Mouse (Mus musculus): Measurements from ENCODE around the gene Plch2. TPM values are rescaled to one million over a fixed set of nuclear protein-coding genes. Genes with fewer than 3 reads are reported as not detected.

Gene Plch2
- polyA plus RNA-seq, 1 experiment: 0.11 TPM

DNA sequence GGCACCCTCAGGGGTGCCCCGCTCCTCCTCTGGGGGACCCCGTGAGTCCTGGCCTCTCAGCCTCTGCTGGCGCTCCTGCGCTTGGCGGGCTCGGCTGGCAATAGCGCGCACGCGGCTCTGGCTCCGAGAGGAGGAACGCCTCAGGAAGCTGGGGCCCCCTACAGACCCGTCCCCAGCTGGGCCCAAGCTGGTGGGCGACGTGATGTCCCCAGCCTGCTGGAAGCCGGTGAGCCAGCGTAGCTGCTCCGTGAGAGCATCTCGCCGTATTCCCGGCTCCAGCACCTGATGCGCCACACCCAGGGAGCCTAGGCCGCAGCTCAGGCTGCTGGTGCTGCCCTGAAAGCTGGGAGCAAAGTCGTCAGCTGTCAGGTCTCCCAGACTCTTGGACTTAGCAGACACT, 72.8 kb downstream of the Plch2 start:
- H3K79me2 ChIP-seq (ENCODE audit: control insufficient read depth, insufficient read depth): no peaks in the 10 kb centered on the region
- H3K4me3 ChIP-seq (ENCODE audit: insufficient read depth, poor library complexity, severe bottlenecking): no peak overlapping the region
- no peak for TF ChIP-seq MAX (IDR thresholded peaks at IDR 0.05)
- no peak for TF ChIP-seq MYOG (IDR thresholded peaks at IDR 0.05; ENCODE audit: control insufficient read depth, extremely low read depth, insufficient read length)
- no peak for TF ChIP-seq USF1 (IDR thresholded peaks at IDR 0.05; ENCODE audit: low read depth)
- no peak for TF ChIP-seq CTCF (IDR thresholded peaks at IDR 0.05; ENCODE audit: control insufficient read depth, insufficient read depth, insufficient read length)
- TF ChIP-seq MYOD1 (IDR thresholded peaks at IDR 0.05; ENCODE audit: control insufficient read depth, insufficient read length, low read depth): no peak
- no peak for TF ChIP-seq FOSL1 (IDR thresholded peaks at IDR 0.05; ENCODE audit: insufficient read depth, low read length, poor library complexity, severe bottlenecking)
- TF ChIP-seq CEBPB (IDR thresholded peaks at IDR 0.05; ENCODE audit: low read depth): no peak
- H3K27me3 ChIP-seq (ENCODE audit: control insufficient read depth, insufficient read depth, insufficient read length): peaks cover 24% of the 10 kb centered on the region
- H3ac ChIP-seq (ENCODE audit: control insufficient read depth, insufficient read length, low read depth): no peak overlapping the region
- peaks cover 14% of the 10 kb centered on the region for H3K36me3 ChIP-seq (ENCODE audit: control insufficient read depth, insufficient read depth)
- no peaks in the 10 kb centered on the region for H3K79me3 ChIP-seq (ENCODE audit: low read depth)

DNA sequence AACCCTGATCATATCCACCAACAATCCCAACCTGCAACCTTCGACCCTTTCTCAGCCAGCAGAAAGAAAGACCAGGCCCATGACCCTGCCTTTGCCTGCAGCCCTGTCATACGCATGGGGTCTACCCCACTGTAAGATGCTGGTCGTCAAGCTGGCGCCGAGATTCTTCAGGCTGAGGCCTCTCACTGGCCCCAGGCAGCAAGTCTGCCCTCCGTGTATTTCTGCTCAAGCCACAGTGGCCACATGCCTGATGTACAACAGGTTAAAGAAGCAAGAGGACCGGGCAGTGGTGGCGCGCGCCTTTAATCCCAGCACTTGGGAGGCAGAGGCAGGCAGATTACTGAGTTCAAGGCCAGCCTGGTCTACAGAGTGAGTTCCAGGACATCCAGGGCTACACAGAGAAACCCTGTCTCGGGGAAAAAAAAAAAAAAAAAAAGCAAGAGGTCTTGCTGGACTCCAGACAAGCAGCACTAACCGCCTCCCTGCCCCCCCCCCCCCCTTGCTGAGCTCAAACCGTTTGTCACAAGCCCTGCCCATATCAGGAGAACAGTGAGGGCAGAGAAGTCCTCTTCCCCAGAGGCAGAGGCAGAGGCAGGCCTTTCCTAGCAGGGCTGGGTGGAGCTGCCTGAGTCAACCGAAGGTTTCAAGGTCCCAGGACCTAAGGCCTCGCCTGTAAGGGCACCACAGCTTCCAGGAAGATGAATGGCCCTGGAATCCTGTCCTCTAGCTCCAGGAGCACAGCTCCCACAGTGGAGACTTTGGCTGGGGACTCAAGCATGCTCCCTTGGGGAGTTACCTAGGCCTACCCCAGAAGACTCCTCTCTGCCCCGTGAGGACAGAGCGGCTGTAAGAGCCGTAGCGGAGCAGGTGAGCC, 74.1 kb downstream of the Plch2 start:
- Histone ChIP-seq H3ac (ENCODE audit: control insufficient read depth, insufficient read length, low read depth) (no peak overlapping the region), H3K27me3 (ENCODE audit: control insufficient read depth, insufficient read depth, insufficient read length) (peaks cover 11% of the 10 kb centered on the region), H3K4me3 (ENCODE audit: insufficient read depth, poor library complexity, severe bottlenecking) (no peak overlapping the region), H3K79me2 (ENCODE audit: control insufficient read depth, insufficient read depth) (no peaks in the 10 kb centered on the region), H3K79me3 (ENCODE audit: low read depth) (no peaks in the 10 kb centered on the region), H3K36me3 (ENCODE audit: control insufficient read depth, insufficient read depth) (peaks cover 27% of the 10 kb centered on the region)
- no peak for TF ChIP-seq MYOD1 (IDR thresholded peaks at IDR 0.05; ENCODE audit: control insufficient read depth, insufficient read length, low read depth)
- TF ChIP-seq USF1 (IDR thresholded peaks at IDR 0.05; ENCODE audit: low read depth): no peak
- no peak for TF ChIP-seq MAX (IDR thresholded peaks at IDR 0.05)
- no peak for TF ChIP-seq FOSL1 (IDR thresholded peaks at IDR 0.05; ENCODE audit: insufficient read depth, low read length, poor library complexity, severe bottlenecking)
- TF ChIP-seq CTCF (IDR thresholded peaks at IDR 0.05; ENCODE audit: control insufficient read depth, insufficient read depth, insufficient read length): no peak
- no peak for TF ChIP-seq CEBPB (IDR thresholded peaks at IDR 0.05; ENCODE audit: low read depth)
- no peak for TF ChIP-seq MYOG (IDR thresholded peaks at IDR 0.05; ENCODE audit: control insufficient read depth, extremely low read depth, insufficient read length)

DNA sequence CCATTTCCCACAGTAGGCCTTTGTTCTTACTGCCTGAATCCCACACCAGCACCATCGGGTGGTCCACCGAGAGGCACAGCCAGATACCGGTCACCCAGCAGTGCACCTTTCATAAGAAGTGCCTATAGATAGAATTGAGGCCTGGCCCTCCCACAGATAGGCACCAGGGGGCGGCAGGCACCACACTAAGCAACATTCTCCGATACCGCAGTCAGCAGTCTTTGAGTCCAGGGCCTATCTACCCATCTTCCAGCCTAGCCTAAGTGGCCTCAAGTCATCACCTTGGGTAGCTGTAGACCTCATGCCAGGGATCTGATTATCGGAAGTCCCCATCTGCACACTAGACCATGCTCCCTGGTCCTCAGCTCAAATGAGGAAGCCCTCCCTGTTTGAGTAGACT, 75.1 kb downstream of the Plch2 start:
- H3K27me3 ChIP-seq (ENCODE audit: control insufficient read depth, insufficient read depth, insufficient read length): peaks cover 1% of the 10 kb centered on the region
- no peak overlapping the region for H3ac ChIP-seq (ENCODE audit: control insufficient read depth, insufficient read length, low read depth)
- H3K4me3 ChIP-seq (ENCODE audit: insufficient read depth, poor library complexity, severe bottlenecking): no peak overlapping the region
- no peaks in the 10 kb centered on the region for H3K79me3 ChIP-seq (ENCODE audit: low read depth)
- TF ChIP-seq FOSL1 (IDR thresholded peaks at IDR 0.05; ENCODE audit: insufficient read depth, low read length, poor library complexity, severe bottlenecking) (no peak), MAX (IDR thresholded peaks at IDR 0.05) (no peak), USF1 (IDR thresholded peaks at IDR 0.05; ENCODE audit: low read depth) (no peak), CEBPB (IDR thresholded peaks at IDR 0.05; ENCODE audit: low read depth) (no peak), MYOG (IDR thresholded peaks at IDR 0.05; ENCODE audit: control insufficient read depth, extremely low read depth, insufficient read length) (no peak), MYOD1 (IDR thresholded peaks at IDR 0.05; ENCODE audit: control insufficient read depth, insufficient read length, low read depth) (no peak), CTCF (IDR thresholded peaks at IDR 0.05; ENCODE audit: control insufficient read depth, insufficient read depth, insufficient read length) (no peak)
- H3K36me3 ChIP-seq (ENCODE audit: control insufficient read depth, insufficient read depth): peaks cover 35% of the 10 kb centered on the region
- no peaks in the 10 kb centered on the region for H3K79me2 ChIP-seq (ENCODE audit: control insufficient read depth, insufficient read depth)

DNA sequence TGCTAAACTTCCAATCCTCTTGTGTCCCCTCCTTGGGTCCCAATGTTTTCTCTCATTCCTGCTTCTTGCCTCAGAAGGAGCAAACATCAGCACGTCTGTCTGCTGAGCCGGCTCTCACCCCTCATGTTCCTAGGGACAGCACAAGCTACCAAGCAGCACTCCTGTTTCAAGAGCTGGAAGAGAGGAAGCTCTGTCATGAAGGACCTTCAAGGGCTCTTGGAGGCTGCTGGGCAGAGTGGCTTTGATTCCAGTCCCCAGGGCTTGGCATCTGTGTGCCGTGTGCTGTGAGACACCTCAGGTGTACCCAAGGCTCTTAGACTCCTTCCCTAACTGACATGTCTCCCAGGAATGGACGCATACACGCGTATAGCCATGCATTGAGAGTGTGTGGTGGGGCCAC, 75.5 kb downstream of the Plch2 start:
- TF ChIP-seq CEBPB (IDR thresholded peaks at IDR 0.05; ENCODE audit: low read depth): no peak
- no peak for TF ChIP-seq FOSL1 (IDR thresholded peaks at IDR 0.05; ENCODE audit: insufficient read depth, low read length, poor library complexity, severe bottlenecking)
- no peak for TF ChIP-seq MYOD1 (IDR thresholded peaks at IDR 0.05; ENCODE audit: control insufficient read depth, insufficient read length, low read depth)
- no peak for TF ChIP-seq MAX (IDR thresholded peaks at IDR 0.05)
- no peak for TF ChIP-seq MYOG (IDR thresholded peaks at IDR 0.05; ENCODE audit: control insufficient read depth, extremely low read depth, insufficient read length)
- no peak for TF ChIP-seq USF1 (IDR thresholded peaks at IDR 0.05; ENCODE audit: low read depth)
- no peak for TF ChIP-seq CTCF (IDR thresholded peaks at IDR 0.05; ENCODE audit: control insufficient read depth, insufficient read depth, insufficient read length)

DNA sequence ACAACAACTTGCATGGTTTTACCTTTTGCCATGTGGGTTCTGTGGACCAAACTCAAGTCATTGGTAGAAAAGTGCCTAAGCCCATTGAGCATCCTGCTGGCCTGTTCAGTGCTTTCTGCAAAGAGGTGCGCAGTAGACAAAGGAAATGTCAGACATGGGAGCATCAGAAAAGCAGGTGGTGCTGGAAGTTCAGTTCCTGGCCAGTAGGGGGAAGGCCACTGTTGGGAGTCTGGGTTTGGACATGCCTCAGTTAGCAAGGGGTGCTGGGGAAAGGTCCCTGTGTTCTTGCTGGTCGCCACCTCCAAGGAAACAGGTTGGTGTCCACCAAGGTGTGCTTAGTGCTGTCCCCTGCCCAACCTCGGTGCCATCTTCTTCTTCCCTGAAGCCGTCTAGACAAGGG, 76.5 kb downstream of the Plch2 start:
- no peak for TF ChIP-seq MYOG (IDR thresholded peaks at IDR 0.05; ENCODE audit: control insufficient read depth, extremely low read depth, insufficient read length)
- TF ChIP-seq USF1 (IDR thresholded peaks at IDR 0.05; ENCODE audit: low read depth): no peak
- peaks cover 49% of the 10 kb centered on the region for H3K36me3 ChIP-seq (ENCODE audit: control insufficient read depth, insufficient read depth)

More for the DNA sequence above, 75.5 kb downstream of the Plch2 start:
- Histone ChIP-seq H3K79me3 (ENCODE audit: low read depth) (no peaks in the 10 kb centered on the region), H3K79me2 (ENCODE audit: control insufficient read depth, insufficient read depth) (no peaks in the 10 kb centered on the region), H3ac (ENCODE audit: control insufficient read depth, insufficient read length, low read depth) (no peak overlapping the region), H3K4me3 (ENCODE audit: insufficient read depth, poor library complexity, severe bottlenecking) (no peak overlapping the region), H3K36me3 (ENCODE audit: control insufficient read depth, insufficient read depth) (peaks cover 39% of the 10 kb centered on the region), H3K27me3 (ENCODE audit: control insufficient read depth, insufficient read depth, insufficient read length) (no peaks in the 10 kb centered on the region)

More for the DNA sequence above, 76.5 kb downstream of the Plch2 start:
- H3K79me3 ChIP-seq (ENCODE audit: low read depth): no peaks in the 10 kb centered on the region
- H3K79me2 ChIP-seq (ENCODE audit: control insufficient read depth, insufficient read depth): no peaks in the 10 kb centered on the region
- no peak overlapping the region for H3ac ChIP-seq (ENCODE audit: control insufficient read depth, insufficient read length, low read depth)
- no peaks in the 10 kb centered on the region for H3K27me3 ChIP-seq (ENCODE audit: control insufficient read depth, insufficient read depth, insufficient read length)
- H3K4me3 ChIP-seq (ENCODE audit: insufficient read depth, poor library complexity, severe bottlenecking): no peak overlapping the region
